Mouse (Mus musculus) bone marrow macrophage, adult 2 months (primary cell): Measurements from ENCODE around the gene Timm8a2.

Experiments
- CTCF ChIP-seq: IDR thresholded peaks from 2 replicates; pipeline ENCODE4 v1.5.1; 2012; ENCODE audit warnings: low read depth, mild to moderate bottlenecking, low read length, moderate library complexity
- POLR2A ChIP-seq: IDR thresholded peaks from 2 replicates; pipeline ENCODE4 v1.6.1; 2012; ENCODE audit warnings: mild to moderate bottlenecking, low read depth, low read length, borderline replicate concordance

GRCm38 (mm10) chr14:121987691-121988090 is 46.8 kb upstream of the Timm8a2 start:
- no peak for TF ChIP-seq CTCF
- no peak for TF ChIP-seq POLR2A
